Mouse (Mus musculus) cerebellum, postnatal 36 days (tissue): ENCODE measurements around the gene Pcmt1.

Experiments used
- DNase-seq, 2 experiments: peaks; one replicate each; pipeline ENCODE4 v3.0.0; 2021 to 2022; ENCODE audit warnings: mixed read lengths in 2 of 2

Pcmt1 gene

GRCm38 (mm10) chr10:7582891-7583557, 97.9 kb downstream of the Pcmt1 start:
- DNase-seq = no peak

GRCm38 (mm10) chr10:7582157-7582890, 98.6 kb downstream of the Pcmt1 start:
- DNase-seq = no peak

- DNase-seq = no peak
These were observed 99.5 kb downstream of the Pcmt1 start for GRCm38 (mm10) chr10:7581401-7581800.
